Mouse (Mus musculus) G1E (cell line): ENCODE data around the gene Ppp1r9b.

Source experiments
- CTCF ChIP-seq: IDR thresholded peaks from 2 replicates; pipeline ENCODE4 v1.5.1; 2012; ENCODE audit warnings: low read depth, low read length, inconsistent platforms, mixed read lengths
- GATA1 ChIP-seq: IDR thresholded peaks from 2 replicates; pipeline ENCODE4 v1.6.1; 2012; ENCODE audit warnings: borderline replicate concordance, low read length, inconsistent platforms, mixed read lengths
- TAL1 ChIP-seq: conservative IDR thresholded peaks from 2 replicates; pipeline ENCODE4 v1.6.1; 2012; ENCODE audit warnings: low read depth, low read length, inconsistent platforms, mixed read lengths

- TF ChIP-seq CTCF, result no peak
- no peak for TF ChIP-seq TAL1
- TF ChIP-seq GATA1, result no peak
Observed at GRCm38 (mm10) chr11:95026849-95027248, 36.0 kb downstream of the Ppp1r9b start.
